Mouse (Mus musculus) limb, embryonic 14.5 days (tissue): Measurements from ENCODE around the gene Ugt2a1. TPM values are rescaled to one million over a fixed set of nuclear protein-coding genes. Genes with fewer than 3 reads are reported as not detected.
A peak's percentile ranks its signal among the peaks of the same experiment; 100 is the strongest.
"Not testable (repeated sequence)": the region's sequence is repeated elsewhere in the genome, so short reads cannot be mapped to it uniquely, and the experiment has no call there.

Experiments
- ATAC-seq: fragments of 200-750 bp; cut with Nextera tagmentation; 2 replicates; pipeline ENCODE4 v1.8.0; 2017; ENCODE audit warnings: low read depth, moderate number of reproducible peaks, moderate TSS enrichment; ENCODE audit not compliant: low FRiP score
- DNase-seq: peaks from one replicate; pipeline ENCODE4 v3.0.0-alpha.2; 2015; ENCODE audit warnings: low spot score
- H3K27ac ChIP-seq: fragments of 300-500 bp; sonication (generic); replicated peaks from 2 replicates; pipeline ENCODE4 v1.5.1; 2014; ENCODE audit warnings: low read depth, mild to moderate bottlenecking, low read length, moderate library complexity, mixed read lengths
- H3K27me3 ChIP-seq: fragments of 300-500 bp; sonication (generic); 2 replicates; pipeline ENCODE4 v1.6.1; 2014; ENCODE audit warnings: low read length, mixed read lengths; ENCODE audit not compliant: control insufficient read depth, insufficient read depth
- H3K36me3 ChIP-seq: fragments of 300-500 bp; sonication (generic); 2 replicates; pipeline ENCODE4 v1.6.1; 2014; ENCODE audit warnings: mild to moderate bottlenecking, low read length, moderate library complexity, mixed read lengths; ENCODE audit not compliant: control insufficient read depth, insufficient read depth
- H3K4me1 ChIP-seq: fragments of 300-500 bp; sonication (generic); 2 replicates; pipeline ENCODE4 v1.6.1; 2014; ENCODE audit warnings: antibody characterized with exemption, low read length, mixed read lengths; ENCODE audit not compliant: control insufficient read depth, insufficient read depth
- H3K4me2 ChIP-seq: fragments of 300-500 bp; sonication (generic); replicated peaks from 2 replicates; pipeline ENCODE4 v1.6.1; 2014; ENCODE audit warnings: low read depth, mild to moderate bottlenecking, low read length, moderate library complexity; ENCODE audit not compliant: severe bottlenecking
- H3K4me3 ChIP-seq: fragments of 300-500 bp; sonication (generic); replicated peaks from 2 replicates; pipeline ENCODE4 v1.5.1; 2014; ENCODE audit warnings: low read length
- H3K9ac ChIP-seq: fragments of 300-500 bp; sonication (generic); 2 replicates; pipeline ENCODE4 v1.6.1; 2014; ENCODE audit warnings: mild to moderate bottlenecking, low read depth, low read length, moderate library complexity; ENCODE audit not compliant: severe bottlenecking
- H3K9me3 ChIP-seq: fragments of 300-500 bp; sonication (generic); 2 replicates; pipeline ENCODE4 v1.6.1; 2016; ENCODE audit warnings: low read length; ENCODE audit not compliant: control insufficient read depth
- POLR2A ChIP-seq: fragments of 200-500 bp; IDR thresholded peaks from 2 replicates; pipeline ENCODE4 v1.8.0; 2012; ENCODE audit warnings: inconsistent platforms, mild to moderate bottlenecking, moderate library complexity, borderline replicate concordance; ENCODE audit not compliant: insufficient read depth, insufficient read length; ENCODE audit errors: extremely low read depth
- WGBS: fragments of 180-500 bp; shearing (Covaris S2); extraction: QIAGEN DNeasy Blood & Tissue Kit; methylation state at CpG from one replicate; pipeline ENCODE4 v1.1.7; 2014; 5-methylcytosine and 5-hydroxymethylcytosine counted together
- polyA plus RNA-seq, 2 experiments: library from polyadenylated mRNA; depleted of rRNA in 1 of 2; stranded (reverse) in 1 of 2; unstranded in 1 of 2; fragments of >200 nt; fragmentation: Nextera tagmentation in 1 of 2; extraction: Ambion mirVana in 1 of 2; gene quantifications; 2 replicates each; pipeline versions ENCODE4 v1.2.1 to v1.2.3; 2012 to 2014

Ugt2a1 gene
- polyA plus RNA-seq, 2 experiments, result not detected

GRCm38 (mm10) chr5:87505776-87506458, 15.2 kb upstream of the Ugt2a1 start:
- Histone ChIP-seq H3K4me3 (no peak overlapping the region), H3K9me3 (no peaks in the 10 kb centered on the region), H3K4me2 (no peak overlapping the region), H3K36me3 (no peaks in the 10 kb centered on the region), H3K27ac (no peak overlapping the region), H3K9ac (no peak overlapping the region), H3K4me1 (no peaks in the 10 kb centered on the region), H3K27me3 (no peaks in the 10 kb centered on the region)
- TF ChIP-seq POLR2A, result no peak
- ATAC-seq (no peak), DNase-seq (no peak)
- 66% methylated on average over 4 of the region's 4 CpGs for WGBS

GRCm38 (mm10) chr5:87502687-87503086, 12.0 kb upstream of the Ugt2a1 start:
- Histone ChIP-seq H3K4me1 (no peaks in the 10 kb centered on the region), H3K27ac (no peak overlapping the region), H3K9me3 (no peaks in the 10 kb centered on the region), H3K36me3 (no peaks in the 10 kb centered on the region), H3K27me3 (no peaks in the 10 kb centered on the region), H3K4me3 (no peak overlapping the region), H3K9ac (no peak overlapping the region), H3K4me2 (no peak overlapping the region)
- 74% methylated on average over 1 of the region's 1 CpGs for WGBS
- ATAC-seq (no peak), DNase-seq (peak; percentile 2)
- no peak for TF ChIP-seq POLR2A

- TF ChIP-seq POLR2A, result no peak
- ATAC-seq (no peak), DNase-seq (no peak)
- Histone ChIP-seq H3K27ac (no peak overlapping the region), H3K9ac (no peak overlapping the region), H3K36me3 (no peaks in the 10 kb centered on the region), H3K9me3 (no peaks in the 10 kb centered on the region), H3K4me3 (no peak overlapping the region), H3K4me2 (no peak overlapping the region), H3K4me1 (no peaks in the 10 kb centered on the region), H3K27me3 (no peaks in the 10 kb centered on the region)
These were observed 8.7 kb upstream of the Ugt2a1 start for GRCm38 (mm10) chr5:87499341-87499740.

- ATAC-seq, result no peak
These were observed 8.3 kb upstream of the Ugt2a1 start for GRCm38 (mm10) chr5:87498936-87499335.

GRCm38 (mm10) chr5:87486706-87487105, 4.0 kb downstream of the Ugt2a1 start, which contains the start of gene Gm43638:
Gene Gm43638, minus strand, starts transcription at chr5:87486806.
- H3K27ac ChIP-seq, DNase-seq, H3K4me3 ChIP-seq, H3K4me2 ChIP-seq, H3K9ac ChIP-seq, ATAC-seq, H3K4me1 ChIP-seq, H3K27me3 ChIP-seq, H3K9me3 ChIP-seq, H3K36me3 ChIP-seq: not testable (repeated sequence)
- WGBS, result 76% methylated on average over 1 of the region's 1 CpGs

More at GRCm38 (mm10) chr5:87498936-87499335, 8.3 kb upstream of the Ugt2a1 start:
- no peak overlapping the region for H3K27ac ChIP-seq
- no peaks in the 10 kb centered on the region for H3K9me3 ChIP-seq
- H3K27me3 ChIP-seq, result no peaks in the 10 kb centered on the region
- TF ChIP-seq POLR2A, result no peak
- no peak overlapping the region for H3K4me3 ChIP-seq
- no peaks in the 10 kb centered on the region for H3K36me3 ChIP-seq
- no peak for DNase-seq
- H3K4me1 ChIP-seq, result no peaks in the 10 kb centered on the region
- no peak overlapping the region for H3K4me2 ChIP-seq
- no peak overlapping the region for H3K9ac ChIP-seq

- Histone ChIP-seq H3K27me3 (no peaks in the 10 kb centered on the region), H3K27ac (no peak within 1 kb of the TSS), H3K36me3 (no peaks in the 10 kb centered on the region), H3K4me3 (no peak within 1 kb of the TSS), H3K4me1 (no peaks in the 10 kb centered on the region), H3K9ac (no peak within 1 kb of the TSS), H3K9me3 (no peaks in the 10 kb centered on the region), H3K4me2 (no peak within 1 kb of the TSS)
- DNase-seq (no peak), ATAC-seq (no peak)
- TF ChIP-seq POLR2A, result no peak
- WGBS, result 77% methylated on average over 5 of the region's 5 CpGs
These were observed 8.5 kb downstream of the Ugt2a1 start, which contains the start of gene Ugt2a2 for GRCm38 (mm10) chr5:87482160-87482559. Gene Ugt2a2, minus strand, starts transcription at chr5:87482260.
